Mouse (Mus musculus) ovary, postnatal 36 days (tissue): ENCODE results near the gene Dlg3.

Source experiments
- DNase-seq: peaks from one replicate; pipeline ENCODE4 v3.0.0; 2022; ENCODE audit warnings: low spot score, mixed read lengths

Dlg3 gene

GRCm38 (mm10) chrX:100797370-100797769 is 29.8 kb downstream of the Dlg3 start:
- DNase-seq, result no peak

GRCm38 (mm10) chrX:100797851-100798527 is 30.5 kb downstream of the Dlg3 start:
- no peak for DNase-seq

GRCm38 (mm10) chrX:100800643-100801042 is 33.1 kb downstream of the Dlg3 start:
- DNase-seq, result no peak

GRCm38 (mm10) chrX:100802034-100802433 is 34.5 kb downstream of the Dlg3 start:
- no peak for DNase-seq

- no peak for DNase-seq
Measured at GRCm38 (mm10) chrX:100811129-100811528, 43.6 kb downstream of the Dlg3 start.

GRCm38 (mm10) chrX:100814139-100814538 is 46.6 kb downstream of the Dlg3 start:
- DNase-seq, result no peak

- DNase-seq, result no peak
Measured at GRCm38 (mm10) chrX:100815766-100816165, 48.2 kb downstream of the Dlg3 start.

- DNase-seq, result no peak
Measured at GRCm38 (mm10) chrX:100818681-100819080, 51.2 kb downstream of the Dlg3 start.

GRCm38 (mm10) chrX:100821149-100821548 is 53.6 kb downstream of the Dlg3 start:
- DNase-seq, result no peak

- no peak for DNase-seq
Measured at GRCm38 (mm10) chrX:100825557-100825956, 58.0 kb downstream of the Dlg3 start.

- DNase-seq, result no peak
Measured at GRCm38 (mm10) chrX:100832806-100833205, 65.3 kb downstream of the Dlg3 start.

- no peak for DNase-seq
Measured at GRCm38 (mm10) chrX:100839211-100839610, 71.7 kb downstream of the Dlg3 start.
